Mouse (Mus musculus): ENCODE measurements around the gene Srr. TPM values are rescaled to one million over a fixed set of nuclear protein-coding genes. Genes with fewer than 3 reads are reported as not detected.

Gene Srr
- polyA plus RNA-seq, 1 experiment from 2014 or later, result 25.1 TPM

Small RNA genes lying within 50 kb of the gene (microRNA-seq; reads per million reads assigned to microRNA genes)
- gene Mir6926, result 0.79 reads per million

Other genes starting within 250 kb of the Srr start
- gene Pafah1b1, start 201.3 kb downstream of the Srr start, polyA plus RNA-seq (2015; fragmentation: Nextera tagmentation; extraction: Ambion mirVana), result 34.4 and 36.9 TPM in 2 replicates
- 53.3 and 59.4 TPM in 2 replicates for gene Mettl16, start 155.1 kb downstream of the Srr start, polyA plus RNA-seq (2015; fragmentation: Nextera tagmentation; extraction: Ambion mirVana)
- gene Mnt, start 95.0 kb downstream of the Srr start, polyA plus RNA-seq (2015; fragmentation: Nextera tagmentation; extraction: Ambion mirVana), result 4.7 and 4.8 TPM in 2 replicates
- gene Sgsm2, start 28.9 kb downstream of the Srr start, polyA plus RNA-seq (2015; fragmentation: Nextera tagmentation; extraction: Ambion mirVana), result 6.6 and 7.1 TPM in 2 replicates
- 50.1 and 50.8 TPM in 2 replicates for gene Tsr1, start 27.9 kb downstream of the Srr start, polyA plus RNA-seq (2015; fragmentation: Nextera tagmentation; extraction: Ambion mirVana)
- 17.9 and 20.5 TPM in 2 replicates for gene Smg6, start 125 bp downstream of the Srr start, polyA plus RNA-seq (2015; fragmentation: Nextera tagmentation; extraction: Ambion mirVana)
- gene Hic1, start 243.6 kb upstream of the Srr start, polyA plus RNA-seq (2015; fragmentation: Nextera tagmentation; extraction: Ambion mirVana), result 16.1 and 16.2 TPM in 2 replicates